Mouse (Mus musculus) megakaryocyte-erythroid progenitor cell, adult 5 weeks (primary cell): ENCODE measurements around the gene Cic. TPM values are rescaled to one million over a fixed set of nuclear protein-coding genes. Genes with fewer than 3 reads are reported as not detected.

ENCODE experiments used
- polyA plus RNA-seq: library from polyadenylated mRNA; stranded (reverse); fragments of >175 nt; gene quantifications from 2 replicates; pipeline ENCODE4 v1.2.3, GENCODE M21; 2012

The Cic gene
- 471 and 510 TPM in 2 replicates for polyA plus RNA-seq

DNA sequence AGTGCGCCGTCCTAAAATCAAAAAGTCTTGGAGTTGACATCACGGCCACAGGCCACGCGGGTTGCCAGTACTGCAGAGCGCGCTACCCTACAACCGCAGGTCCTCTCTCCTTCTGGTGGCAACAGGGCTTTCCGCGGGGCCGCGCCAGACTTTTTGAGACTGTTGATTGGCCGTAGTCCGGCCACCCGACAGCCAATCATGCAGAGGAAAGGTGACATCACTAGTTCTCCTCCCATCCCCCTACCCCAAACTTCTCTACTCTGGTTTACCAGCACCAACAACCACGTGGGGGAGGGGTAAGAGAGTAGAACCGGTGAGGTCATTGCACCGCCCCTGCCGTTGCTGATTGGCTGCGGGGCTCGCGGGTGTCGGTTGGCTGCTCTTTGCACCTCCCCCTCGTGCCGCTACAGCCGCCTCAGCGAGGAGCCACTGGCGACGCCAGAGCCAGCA lies at the start of gene Cic:
TSS of gene Cic (plus strand) at position 404 of the 450 bp plus-strand sequence.

DNA sequence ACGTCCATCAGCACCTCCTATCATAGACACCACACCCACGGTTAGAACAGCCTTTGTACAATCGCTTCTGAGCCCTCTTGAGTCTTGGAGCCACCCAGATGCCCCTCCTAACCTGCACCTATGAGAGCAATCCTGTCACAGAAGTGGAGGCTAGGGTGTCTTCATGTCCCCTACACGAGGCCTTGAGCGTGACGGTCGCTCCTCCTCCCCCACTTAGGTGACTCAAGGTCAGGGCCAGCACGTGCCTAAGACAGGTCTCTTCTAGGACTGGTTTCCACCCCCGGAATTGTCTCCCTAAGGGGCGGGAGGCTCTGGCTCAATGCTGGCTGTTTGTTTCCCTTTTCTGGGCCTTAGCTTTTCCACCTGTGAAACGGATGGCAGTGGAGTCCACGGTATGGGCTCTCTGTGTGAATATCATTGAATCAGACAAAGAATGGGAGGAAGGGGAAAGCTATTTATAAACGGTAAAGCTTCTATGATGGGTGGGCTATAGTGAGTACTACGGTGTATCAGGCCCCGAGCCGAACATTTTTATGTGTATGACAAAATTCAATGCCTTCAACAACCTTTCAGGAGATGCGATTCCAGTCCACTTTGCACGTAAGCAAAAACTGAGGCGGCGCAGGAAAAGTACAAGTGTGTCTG lies 46.9 kb upstream of the Cic start, which contains the start of gene Dedd2:
TSS of gene Dedd2 (minus strand) at position 159 of the 645 bp plus-strand sequence.

DNA sequence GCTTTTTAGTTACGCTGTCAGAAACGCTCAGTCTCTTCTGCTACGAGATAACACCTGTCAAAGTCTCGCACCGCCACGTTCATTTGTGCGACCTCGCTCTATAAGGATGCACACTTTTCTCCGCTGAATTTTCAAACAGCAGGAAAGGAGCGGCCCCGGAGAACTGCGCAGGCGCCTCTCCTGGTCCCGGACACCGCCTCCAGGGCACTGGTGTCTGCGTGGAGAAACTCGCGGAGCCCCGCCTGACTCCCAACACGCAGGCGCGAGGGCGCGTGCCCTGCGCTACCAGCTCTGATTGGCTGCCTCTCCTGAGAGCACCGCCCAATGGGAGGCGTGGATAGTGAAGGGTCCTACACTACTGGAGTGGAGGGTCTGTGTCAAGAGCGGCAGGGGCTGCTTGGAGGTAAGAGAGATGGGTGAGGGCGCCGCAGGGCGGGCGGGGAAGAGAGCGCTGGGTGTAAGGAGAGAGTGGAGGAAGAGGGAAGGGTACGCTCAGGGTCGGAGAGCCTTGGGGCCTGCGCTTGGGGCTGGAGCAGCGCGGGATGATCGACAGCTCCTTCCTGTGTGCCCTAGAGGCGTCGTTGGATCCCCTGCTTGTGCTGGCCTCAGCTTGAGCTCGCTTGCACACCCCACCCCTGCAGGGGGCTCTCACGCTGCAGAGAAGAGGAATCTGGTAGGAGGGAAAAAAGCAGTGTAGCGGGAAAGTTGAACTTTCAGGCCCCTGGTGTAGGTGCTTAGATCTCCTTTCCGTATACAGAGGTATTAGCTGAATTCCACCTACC lies 46.2 kb upstream of the Cic start, which contains the start of gene Zfp526:
TSS of gene Zfp526 (plus strand) at position 324 of the 782 bp plus-strand sequence.

DNA sequence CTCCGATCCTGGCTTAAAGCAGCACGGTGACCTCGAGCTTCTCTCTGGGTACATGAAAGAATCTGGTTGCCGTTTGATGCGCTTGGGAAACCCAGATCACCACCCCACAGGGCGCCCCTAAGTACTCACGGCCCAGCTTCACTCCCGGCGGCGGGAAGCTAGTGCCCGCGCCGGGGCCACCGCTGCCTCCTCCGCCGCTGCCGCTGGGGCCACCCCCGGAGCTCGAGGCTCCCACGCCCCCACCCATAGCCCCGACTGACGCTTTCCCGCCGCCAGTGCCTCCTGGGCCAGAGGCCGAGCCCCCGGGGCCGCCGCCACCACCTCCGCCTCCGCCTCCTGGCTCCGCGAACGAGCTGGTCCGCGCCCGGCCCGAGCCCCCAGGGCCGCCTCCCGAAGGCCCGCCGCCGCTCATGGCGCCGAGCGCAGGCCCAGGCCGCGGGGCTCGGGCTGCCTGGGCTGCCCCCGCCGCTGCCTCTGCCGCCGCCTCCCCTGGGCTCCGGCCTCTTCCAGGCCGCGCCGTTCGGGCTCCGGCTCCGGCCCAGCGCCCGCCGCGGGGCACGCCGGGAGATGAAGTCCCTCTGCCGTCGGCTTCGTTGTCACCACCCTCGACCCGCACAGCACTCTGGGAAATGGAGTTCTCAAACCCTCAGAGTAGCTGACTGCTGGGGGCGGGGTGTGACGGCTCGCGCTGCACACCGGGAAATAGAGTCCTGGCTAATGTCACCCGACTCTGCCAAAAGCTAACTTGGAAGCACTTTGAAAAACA lies 30.1 kb upstream of the Cic start, which contains the start of gene Gsk3a:
TSS of gene Gsk3a (minus strand) at position 603 of the 766 bp plus-strand sequence.

DNA sequence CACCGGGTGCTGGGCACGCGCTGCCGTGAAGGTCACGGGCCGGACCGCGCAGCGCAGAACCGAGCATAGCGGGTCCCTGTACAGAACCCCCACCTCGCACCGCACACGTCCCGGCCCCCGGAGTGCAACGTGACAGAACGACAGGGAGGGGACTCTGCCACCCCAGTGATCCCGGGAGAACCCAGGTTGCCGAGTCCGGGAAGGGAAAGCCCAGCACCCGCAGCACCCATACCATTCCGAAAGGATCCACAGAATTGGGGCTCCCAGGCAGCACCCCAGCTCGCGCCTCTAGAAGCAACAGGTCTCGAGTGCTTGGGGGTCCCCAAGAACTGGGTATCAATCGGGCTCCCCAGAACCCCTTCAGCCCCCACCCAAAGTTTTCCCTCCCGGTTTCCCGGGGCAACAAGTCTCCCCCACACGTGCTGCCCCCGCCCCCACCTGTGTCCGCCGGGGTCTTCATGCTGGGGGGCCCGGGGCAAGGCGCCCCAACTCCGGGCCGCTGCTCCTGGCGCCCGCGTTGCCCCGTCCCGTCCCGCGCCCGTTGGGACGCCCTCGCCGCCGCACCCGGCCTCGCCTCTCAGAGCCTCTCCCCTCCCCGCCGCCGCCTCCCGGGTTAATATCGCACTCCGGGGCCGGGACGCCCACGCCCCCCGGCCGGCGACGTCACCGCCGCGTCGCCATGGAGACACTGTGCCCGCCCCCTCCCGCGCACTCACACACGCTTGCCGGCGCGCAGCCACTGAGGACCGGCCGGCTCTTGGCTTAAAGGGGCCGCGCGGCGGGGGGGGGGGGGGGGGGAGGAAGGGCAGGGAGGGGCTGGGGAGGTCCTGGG lies 17.1 kb upstream of the Cic start, which contains the start of gene Erf:
TSS of gene Erf (minus strand) at position 621 of the 832 bp plus-strand sequence.

DNA sequence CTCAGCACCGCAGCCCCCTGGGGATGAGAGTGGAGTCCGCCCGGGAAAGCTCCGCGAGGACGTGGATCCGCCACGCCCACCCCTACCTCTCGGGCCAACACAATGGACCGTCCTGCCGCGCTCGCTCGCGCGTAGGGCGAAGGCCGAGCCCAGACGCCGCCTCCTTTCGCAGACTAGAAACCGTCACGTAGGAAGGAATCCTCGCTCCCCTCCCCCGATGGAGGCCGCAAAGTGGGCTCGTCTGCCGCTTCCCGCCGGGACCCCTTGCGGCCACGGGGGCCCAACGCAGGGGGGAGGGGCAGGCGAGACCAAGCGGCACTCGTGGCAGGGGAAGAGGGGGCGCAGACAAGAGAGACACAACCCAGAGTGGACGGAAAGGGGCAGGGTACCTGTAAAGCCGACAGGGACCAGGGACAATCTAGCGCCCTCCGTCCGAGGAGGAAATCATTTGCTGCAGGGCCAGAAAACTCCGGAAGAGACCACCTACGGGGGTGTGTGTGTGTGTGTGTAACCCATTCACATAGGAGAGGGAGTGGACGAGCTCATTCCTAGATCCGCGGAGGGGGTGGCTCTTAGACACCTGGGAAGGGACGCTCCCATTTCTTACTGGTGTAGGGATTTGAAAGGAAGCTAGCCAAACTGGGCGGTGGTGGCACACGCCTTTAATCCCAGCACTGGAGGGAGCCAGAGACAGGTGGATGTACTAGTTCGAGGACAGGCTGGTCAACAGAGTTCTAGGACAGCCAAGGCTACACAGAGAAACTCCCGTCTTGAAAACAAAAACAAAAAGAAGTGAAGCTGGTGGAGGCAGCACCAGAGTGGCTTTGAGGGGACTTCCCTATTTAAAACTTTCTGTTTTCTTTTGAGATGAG lies 30.2 kb downstream of the Cic start, which contains the start of gene Pafah1b3:
TSS of gene Pafah1b3 (minus strand) at position 533 of the 872 bp plus-strand sequence.

DNA sequence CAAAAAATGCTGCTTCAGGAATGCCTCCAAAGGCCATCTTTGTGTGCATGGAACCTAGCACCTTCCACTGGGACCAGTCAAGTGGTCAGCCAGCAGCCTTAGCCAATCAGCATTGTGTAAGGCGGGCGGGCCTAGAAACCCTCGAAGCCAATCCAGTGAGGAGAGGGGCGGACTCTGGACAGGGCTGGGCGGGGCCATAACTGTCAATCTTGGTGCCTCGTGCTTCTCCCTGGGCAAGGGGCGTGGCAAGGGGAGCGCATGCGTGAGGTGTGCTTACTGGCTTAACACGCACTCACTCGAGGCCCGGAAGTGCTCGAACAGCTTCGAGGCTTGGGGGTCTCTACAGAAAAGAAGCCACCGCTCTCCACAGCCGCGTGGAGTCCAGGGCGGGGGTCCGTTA lies 33.6 kb downstream of the Cic start, which contains the start of gene Prr19:
TSS of gene Prr19 (plus strand) at position 349 of the 400 bp plus-strand sequence.

DNA sequence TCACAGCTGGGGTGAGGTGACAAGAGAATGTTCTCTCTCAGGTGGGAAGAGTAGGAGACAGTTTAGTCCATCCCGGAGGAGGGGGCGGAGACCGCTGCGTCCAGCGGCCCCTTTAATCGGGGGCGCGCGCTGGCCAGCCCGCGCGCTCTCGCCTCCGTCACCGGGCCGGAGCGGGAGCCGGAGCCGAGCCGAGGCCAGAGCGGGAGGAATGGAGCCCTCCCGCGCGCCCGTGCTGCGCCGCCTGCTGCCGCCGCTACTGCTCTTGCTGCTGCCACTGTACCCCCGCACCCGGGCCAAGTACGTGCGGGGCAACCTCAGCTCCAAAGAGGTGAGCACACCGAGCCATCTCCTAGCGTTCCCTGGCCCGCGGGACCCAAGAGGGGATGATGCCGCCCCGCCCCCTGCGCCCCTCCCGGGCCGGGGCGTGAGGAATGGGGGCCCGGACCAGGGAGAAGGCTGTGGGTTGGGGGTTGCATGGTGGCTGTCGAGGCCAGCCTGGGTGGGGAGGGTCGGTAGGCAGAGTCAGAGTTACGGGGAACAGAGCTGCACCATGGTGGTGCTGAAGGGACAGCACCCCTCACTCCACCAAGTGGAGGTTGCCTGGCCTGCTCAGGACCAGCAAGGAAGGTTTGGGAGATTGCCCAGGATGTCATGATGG lies 38.6 kb downstream of the Cic start, which contains the start of gene Tmem145:
TSS of gene Tmem145 (plus strand) at position 151 of the 658 bp plus-strand sequence.

DNA sequence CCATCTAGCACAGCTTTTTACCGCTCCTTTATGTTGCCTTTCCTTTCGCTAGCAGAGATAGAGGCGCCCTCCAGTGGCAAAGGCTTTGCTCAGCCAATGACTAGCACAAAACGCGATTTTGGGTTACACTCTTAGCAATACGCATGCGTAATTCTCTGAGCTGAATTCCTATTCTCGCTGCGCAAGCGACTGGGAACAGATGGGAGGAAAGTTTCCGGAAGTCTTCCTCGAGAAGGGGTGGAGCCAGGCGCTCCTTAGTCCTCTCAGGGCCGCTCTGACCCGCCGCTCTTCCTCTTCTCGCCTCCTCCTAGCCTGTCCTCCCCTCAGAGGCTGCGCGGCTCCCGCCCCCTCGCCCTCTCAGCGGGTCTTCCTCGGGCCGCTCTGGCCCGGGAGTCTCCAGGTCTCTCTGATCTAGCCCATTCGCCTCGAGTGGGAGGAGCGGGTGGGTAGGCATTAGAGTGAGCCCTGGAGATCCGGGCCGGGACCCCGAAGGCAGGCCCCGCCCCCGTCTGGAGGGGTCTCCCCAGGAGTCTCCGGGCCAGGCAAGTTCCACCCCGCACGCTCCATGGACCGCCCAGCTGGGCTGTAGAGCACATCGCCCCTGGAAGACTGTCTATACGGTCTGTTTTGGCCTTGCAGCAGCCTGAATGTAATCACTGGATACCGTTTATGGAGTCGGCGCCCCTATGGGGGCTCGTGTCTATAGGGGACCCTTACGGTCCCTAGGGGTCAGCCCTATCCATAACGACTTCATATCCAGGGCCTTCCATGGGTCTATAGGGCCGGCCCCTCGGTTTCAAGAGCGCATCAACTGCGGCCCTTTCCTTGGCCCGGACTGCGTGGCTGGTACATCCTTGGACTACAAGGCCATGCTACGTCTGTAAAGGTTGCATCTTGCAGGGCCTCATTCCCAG lies 49.3 kb downstream of the Cic start, which contains the start of gene Megf8:
TSS of gene Megf8 (plus strand) at position 633 of the 914 bp plus-strand sequence.

Other genes with a start within 250 kb of the Cic start
- 18.8 and 31.7 TPM in 2 replicates for gene Grik5, start 195.4 kb upstream of the Cic start, polyA plus RNA-seq
- gene Zfp574, start 195.1 kb upstream of the Cic start, polyA plus RNA-seq: 45.8 and 46.8 TPM in 2 replicates
- 32.3 and 42.5 TPM in 2 replicates for gene Pou2f2, start 88.0 kb upstream of the Cic start, polyA plus RNA-seq
- gene Dedd2, start 47.1 kb upstream of the Cic start, polyA plus RNA-seq: 117 and 119 TPM in 2 replicates
- 8.5 and 10.1 TPM in 2 replicates for gene Zfp526, start 46.3 kb upstream of the Cic start, polyA plus RNA-seq
- gene Gsk3a, start 29.9 kb upstream of the Cic start, polyA plus RNA-seq: 140 TPM in 2 replicates
- 181 and 188 TPM in 2 replicates for gene Erf, start 16.9 kb upstream of the Cic start, polyA plus RNA-seq
- 40.1 and 47.3 TPM in 2 replicates for gene Pafah1b3, start 30.3 kb downstream of the Cic start, polyA plus RNA-seq
- gene Prr19, start 33.7 kb downstream of the Cic start, polyA plus RNA-seq: 0.06 and 0.29 TPM in 2 replicates
- 0.12 and 0.65 TPM in 2 replicates for gene Tmem145, start 38.4 kb downstream of the Cic start, polyA plus RNA-seq
- gene Megf8, start 49.5 kb downstream of the Cic start, polyA plus RNA-seq: 12.6 and 17.7 TPM in 2 replicates
- gene Cnfn, start 102.0 kb downstream of the Cic start, polyA plus RNA-seq: not detected in 2 replicates
- gene Lipe, start 131.0 kb downstream of the Cic start, polyA plus RNA-seq: 23.8 and 28.8 TPM in 2 replicates
- gene Cxcl17, start 145.2 kb downstream of the Cic start, polyA plus RNA-seq: not detected in 2 replicates
- 3.6 and 5.0 TPM in 2 replicates for gene Ceacam1, start 209.9 kb downstream of the Cic start, polyA plus RNA-seq